Comparison of ENCODE assay signal across 24 mouse cellular contexts in genomic region chr17:44565884-44566515, GRCm38 (mm10).
DNase-seq lines count a peak whose midpoint lies in the region; ATAC-seq lines count a peak whose summit lies in the region.
"Had no signal": no experiment of that assay in that cellular context is flagged by ENCODE, and none has a peak within 500 bp of the region (broad histone marks: within the 10 kb centered on the region; RNA-seq: fewer than 3 reads in every experiment).

No protein-coding gene starts in this region.

- no peak overlapping the region for H3K4me3 ChIP-seq in kidney, embryonic 15.5 days (replicated peaks)
- H3K4me3 ChIP-seq in midbrain, embryonic 11.5 days (ENCODE audit: low read depth, low read length) = no peak overlapping the region
- no peak overlapping the region for H3K4me3 ChIP-seq in midbrain, embryonic 16.5 days (ENCODE audit: low read depth, low read length)
- H3K4me3 ChIP-seq in limb, embryonic 11.5 days (ENCODE audit: low read depth, low read length) = no peak overlapping the region
- H3K4me3 ChIP-seq: heart, adult 2 months; heart, embryonic 12.5 days; megakaryocyte, embryonic 14.5 days; midbrain, embryonic 13.5 days had no signal

- 29% methylated on average over 8 of the region's 8 CpGs for WGBS in kidney, embryonic 15.5 days
- WGBS in midbrain, embryonic 11.5 days = 88% methylated on average over 8 of the region's 8 CpGs
- 79% methylated on average over 8 of the region's 8 CpGs for WGBS in midbrain, embryonic 16.5 days
- WGBS in limb, embryonic 11.5 days = 60% methylated on average over 8 of the region's 8 CpGs

- H3K36me3 ChIP-seq in kidney, embryonic 15.5 days = no peaks in the 10 kb centered on the region
- no peaks in the 10 kb centered on the region for H3K36me3 ChIP-seq in midbrain, embryonic 11.5 days (ENCODE audit: control insufficient read depth, insufficient read depth, low read length)
- no peaks in the 10 kb centered on the region for H3K36me3 ChIP-seq in midbrain, embryonic 16.5 days (ENCODE audit: control insufficient read depth, insufficient read depth, low read length)
- H3K36me3 ChIP-seq in limb, embryonic 11.5 days (ENCODE audit: control insufficient read depth, insufficient read depth, low read length) = no peaks in the 10 kb centered on the region
- H3K36me3 ChIP-seq: G1E; heart, embryonic 12.5 days; midbrain, embryonic 13.5 days had no signal

- H3K27me3 ChIP-seq in kidney, embryonic 15.5 days = peaks cover 80% of the 10 kb centered on the region
- H3K27me3 ChIP-seq in midbrain, embryonic 11.5 days (ENCODE audit: control insufficient read depth, insufficient read depth, low read length) = no peaks in the 10 kb centered on the region
- H3K27me3 ChIP-seq in midbrain, embryonic 16.5 days (ENCODE audit: control insufficient read depth, insufficient read depth, low read depth, low read length) = no peaks in the 10 kb centered on the region
- H3K27me3 ChIP-seq in limb, embryonic 11.5 days (ENCODE audit: control insufficient read depth, insufficient read depth, low read length) = peaks cover 3% of the 10 kb centered on the region; the same call in 1 of the 2 replicates
- H3K27me3 ChIP-seq: heart, embryonic 12.5 days; midbrain, embryonic 13.5 days had no signal

- H3K9me3 ChIP-seq in kidney, embryonic 15.5 days (replicated peaks) = no peaks in the 10 kb centered on the region
- no peaks in the 10 kb centered on the region for H3K9me3 ChIP-seq in midbrain, embryonic 11.5 days (ENCODE audit: control insufficient read depth, low read length)
- H3K9me3 ChIP-seq in midbrain, embryonic 16.5 days (replicated peaks; ENCODE audit: control insufficient read depth, low read length, poor library complexity, severe bottlenecking) = no peaks in the 10 kb centered on the region
- H3K9me3 ChIP-seq in limb, embryonic 11.5 days (ENCODE audit: control insufficient read depth, low read length) = no peaks in the 10 kb centered on the region
- H3K9me3 ChIP-seq: heart, embryonic 12.5 days; megakaryocyte, embryonic 14.5 days; midbrain, embryonic 13.5 days had no signal

- H3K9ac ChIP-seq in kidney, embryonic 15.5 days = no peak overlapping the region
- no peak overlapping the region for H3K9ac ChIP-seq in midbrain, embryonic 11.5 days (ENCODE audit: low read length)
- H3K9ac ChIP-seq in midbrain, embryonic 16.5 days (ENCODE audit: low read depth, low read length) = no peak overlapping the region
- H3K9ac ChIP-seq in limb, embryonic 11.5 days (ENCODE audit: low read length) = no peak overlapping the region
- H3K9ac ChIP-seq: heart, embryonic 12.5 days; hindbrain, embryonic 14.5 days; liver, postnatal 0 days; midbrain, embryonic 13.5 days had no signal

- H3K27ac ChIP-seq in kidney, embryonic 15.5 days = no peak overlapping the region
- no peak overlapping the region for H3K27ac ChIP-seq in midbrain, embryonic 11.5 days (ENCODE audit: low read depth, low read length)
- H3K27ac ChIP-seq in midbrain, embryonic 16.5 days (ENCODE audit: low read length) = no peak overlapping the region
- H3K27ac ChIP-seq in limb, embryonic 11.5 days (replicated peaks; ENCODE audit: low read depth, low read length) = 0 out of 2 replicates have a peak overlapping the region, but pooled peaks have one; percentile 30
- H3K27ac ChIP-seq: heart, adult 2 months; hindbrain, embryonic 14.5 days; midbrain, embryonic 13.5 days had no signal

- no peak overlapping the region for H3K4me2 ChIP-seq in kidney, embryonic 15.5 days
- H3K4me2 ChIP-seq in midbrain, embryonic 11.5 days = no peak overlapping the region
- no peak overlapping the region for H3K4me2 ChIP-seq in midbrain, embryonic 16.5 days (ENCODE audit: low read length)
- no peak overlapping the region for H3K4me2 ChIP-seq in limb, embryonic 11.5 days (ENCODE audit: low read depth, severe bottlenecking)
- H3K4me2 ChIP-seq: heart, embryonic 12.5 days; hindbrain, embryonic 14.5 days; liver, embryonic 11.5 days; midbrain, embryonic 13.5 days had no signal

- DNase-seq in kidney, postnatal 4 days = no peak
- DNase-seq in midbrain, embryonic 11.5 days (ENCODE audit: low spot score, missing footprints) = peak; percentile 60
- DNase-seq in limb, embryonic 11.5 days (ENCODE audit: low spot score) = no peak
- no peak for DNase-seq in left cerebral cortex, adult 18-20 months (ENCODE audit: low spot score in 2 of 2)
- DNase-seq: adrenal gland, adult 8-10 months; B cell, adult 2 months; cerebellum, adult 2 months; cerebellum, postnatal 14 days; gastrocnemius, postnatal 25 days; heart, adult 2 months; kidney, adult 9 months; kidney, postnatal 25 days; liver, postnatal 0 days; retina, postnatal 1 day had no signal

- 0 out of 2 replicates have a peak, but pooled peaks have one; percentile 49 for ATAC-seq in kidney, embryonic 15.5 days (replicated peaks; ENCODE audit: low FRiP score)
- no peak for ATAC-seq in midbrain, embryonic 11.5 days (ENCODE audit: low FRiP score)
- no peak for ATAC-seq in midbrain, embryonic 16.5 days
- no peak for ATAC-seq in limb, embryonic 11.5 days (ENCODE audit: insufficient number of reproducible peaks, low FRiP score, low TSS enrichment, low read depth)
- ATAC-seq: forebrain, embryonic 14.5 days; inflammation-experienced regulatory T-cells, adult 6 months; liver, postnatal 0 days; midbrain, embryonic 13.5 days had no signal

- H3K4me1 ChIP-seq in kidney, embryonic 15.5 days = peaks cover 16% of the 10 kb centered on the region
- H3K4me1 ChIP-seq in midbrain, embryonic 11.5 days (ENCODE audit: control insufficient read depth, insufficient read depth, low read length) = no peaks in the 10 kb centered on the region
- 0 out of 2 replicates have a peak, but pooled peaks cover 3% of the 10 kb centered on the region for H3K4me1 ChIP-seq in midbrain, embryonic 16.5 days (ENCODE audit: control insufficient read depth, insufficient read depth, low read length)
- H3K4me1 ChIP-seq in limb, embryonic 11.5 days (ENCODE audit: control insufficient read depth, insufficient read depth, low read length) = peaks cover 29% of the 10 kb centered on the region
- H3K4me1 ChIP-seq: heart, embryonic 12.5 days; megakaryocyte, embryonic 14.5 days; midbrain, embryonic 13.5 days had no signal
